Mouse (Mus musculus): ENCODE measurements around the gene Chgb. TPM values are rescaled to one million over a fixed set of nuclear protein-coding genes. Genes with fewer than 3 reads are reported as not detected.
A peak's percentile ranks its signal among the peaks of the same experiment; 100 is the strongest.

Chgb gene
- polyA plus RNA-seq, 1 experiment from 2014 or later = 77.7 TPM

DNA sequence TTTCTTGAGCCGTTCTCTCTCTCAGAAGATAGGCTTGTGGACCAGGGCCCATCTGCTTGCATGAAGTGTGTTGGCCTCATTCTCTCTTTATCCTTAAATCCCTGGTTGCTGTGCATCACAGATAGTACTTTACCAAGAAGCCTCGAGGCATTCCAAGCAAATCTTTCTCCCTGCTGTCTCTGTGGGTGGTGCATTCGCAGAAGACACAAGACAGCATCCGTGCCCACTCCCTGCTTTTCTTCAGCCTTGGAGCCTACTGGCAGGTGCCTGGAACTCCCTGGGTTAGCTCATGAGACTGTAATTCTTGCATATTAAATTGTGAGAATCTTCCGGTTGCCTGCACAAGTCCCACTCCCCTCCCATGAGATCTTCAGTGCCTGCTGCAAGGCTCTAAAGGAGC is 23.2 kb upstream of the Chgb start:
- Histone ChIP-seq H3K27ac (no peak overlapping the region), H3K27me3 (no peaks in the 10 kb centered on the region), H3K9ac (replicated peaks) (no peak overlapping the region), H3K36me3 (no peaks in the 10 kb centered on the region), H3K9me3 (no peaks in the 10 kb centered on the region), H3K4me1 (replicated peaks) (0 out of 2 replicates have a peak, but pooled peaks cover 3% of the 10 kb centered on the region), H3K4me2 (replicated peaks) (no peak overlapping the region), H3K4me3 (replicated peaks) (no peak overlapping the region)
- no peak for ATAC-seq
- WGBS = 59% methylated on average over 5 of the region's 5 CpGs

GRCm38 (mm10) chr2:132770822-132771221 is 10.3 kb upstream of the Chgb start:
- 82% methylated on average over 1 of the region's 1 CpGs for WGBS
- no peak for ATAC-seq
- Histone ChIP-seq H3K9me3 (no peaks in the 10 kb centered on the region), H3K27ac (no peak overlapping the region), H3K4me3 (replicated peaks) (no peak overlapping the region), H3K4me2 (replicated peaks) (no peak overlapping the region), H3K9ac (replicated peaks) (no peak overlapping the region), H3K36me3 (no peaks in the 10 kb centered on the region), H3K4me1 (replicated peaks) (no peaks in the 10 kb centered on the region), H3K27me3 (no peaks in the 10 kb centered on the region)

DNA sequence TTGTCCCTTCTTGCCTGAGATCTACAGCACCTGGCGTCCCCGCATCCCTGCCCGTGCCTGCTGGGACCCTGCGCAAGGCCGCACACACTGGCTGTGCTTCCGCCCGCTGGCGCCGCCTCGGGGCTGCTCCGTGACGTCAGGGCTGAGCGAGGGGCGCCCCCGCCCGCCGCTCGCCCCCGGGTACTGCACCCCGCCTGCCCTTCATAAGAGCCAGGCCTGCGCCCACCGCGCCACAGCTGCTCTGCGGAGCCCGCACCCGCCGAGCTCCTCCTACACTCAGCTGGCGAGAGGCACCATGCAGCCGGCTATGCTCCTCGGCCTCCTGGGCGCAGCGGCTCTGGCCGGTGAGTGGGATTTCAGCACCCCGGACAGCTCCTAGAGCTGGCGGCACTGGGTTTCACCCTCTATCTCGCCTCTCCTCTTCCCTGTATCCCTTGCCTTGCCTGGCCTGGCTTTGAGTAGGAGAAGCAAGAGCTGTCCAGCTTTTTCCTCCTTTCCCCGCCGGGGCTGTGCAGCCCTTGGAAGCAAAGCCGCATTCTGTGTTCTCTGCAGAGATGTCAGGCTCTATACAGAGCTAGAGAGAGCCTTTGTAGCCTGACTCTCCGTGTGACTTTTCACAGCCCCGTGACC is 476 bp downstream of the Chgb start:
- under 1% methylated on average over 33 of the region's 41 CpGs for WGBS
- Histone ChIP-seq H3K4me2 (replicated peaks) (peak overlapping the region; percentile 66), H3K27ac (peak overlapping the region; percentile 97), H3K4me3 (replicated peaks) (peak overlapping the region; percentile 62), H3K9ac (replicated peaks) (peak overlapping the region; percentile 77), H3K9me3 (no peaks in the 10 kb centered on the region), H3K4me1 (replicated peaks) (peaks cover 22% of the 10 kb centered on the region), H3K27me3 (0 out of 2 replicates have a peak, but pooled peaks cover 3% of the 10 kb centered on the region), H3K36me3 (no peaks in the 10 kb centered on the region)
- peak; percentile 99 for ATAC-seq

DNA sequence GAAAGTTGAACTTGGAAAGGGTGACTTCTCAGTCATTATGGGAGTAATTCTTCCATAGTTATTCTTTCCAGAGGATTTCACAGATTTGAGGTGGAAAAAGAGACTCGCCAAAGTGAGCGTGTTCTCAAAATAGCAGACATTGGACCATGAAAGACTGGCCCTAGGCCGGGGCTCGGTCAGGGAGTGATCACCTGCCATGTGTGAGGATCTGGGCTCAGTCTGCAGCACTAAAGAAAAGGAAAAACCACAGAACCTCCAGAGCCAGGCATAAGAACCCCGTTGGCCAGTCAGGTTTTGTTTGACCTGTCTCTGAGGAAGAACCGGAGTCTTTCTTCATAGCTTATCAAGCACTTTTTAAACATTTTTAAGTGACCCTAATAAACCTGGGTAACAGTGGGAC is 3.0 kb downstream of the Chgb start:
- no peak overlapping the region for H3K9ac ChIP-seq (replicated peaks)
- H3K27ac ChIP-seq = no peak overlapping the region
- no peak overlapping the region for H3K4me2 ChIP-seq (replicated peaks)
- H3K4me1 ChIP-seq (replicated peaks) = peaks cover 15% of the 10 kb centered on the region
- H3K36me3 ChIP-seq = no peaks in the 10 kb centered on the region
- WGBS = 82% methylated on average over 6 of the region's 6 CpGs
- no peaks in the 10 kb centered on the region for H3K9me3 ChIP-seq
- ATAC-seq = no peak
- H3K4me3 ChIP-seq (replicated peaks) = no peak overlapping the region
- 0 out of 2 replicates have a peak, but pooled peaks cover 3% of the 10 kb centered on the region for H3K27me3 ChIP-seq

DNA sequence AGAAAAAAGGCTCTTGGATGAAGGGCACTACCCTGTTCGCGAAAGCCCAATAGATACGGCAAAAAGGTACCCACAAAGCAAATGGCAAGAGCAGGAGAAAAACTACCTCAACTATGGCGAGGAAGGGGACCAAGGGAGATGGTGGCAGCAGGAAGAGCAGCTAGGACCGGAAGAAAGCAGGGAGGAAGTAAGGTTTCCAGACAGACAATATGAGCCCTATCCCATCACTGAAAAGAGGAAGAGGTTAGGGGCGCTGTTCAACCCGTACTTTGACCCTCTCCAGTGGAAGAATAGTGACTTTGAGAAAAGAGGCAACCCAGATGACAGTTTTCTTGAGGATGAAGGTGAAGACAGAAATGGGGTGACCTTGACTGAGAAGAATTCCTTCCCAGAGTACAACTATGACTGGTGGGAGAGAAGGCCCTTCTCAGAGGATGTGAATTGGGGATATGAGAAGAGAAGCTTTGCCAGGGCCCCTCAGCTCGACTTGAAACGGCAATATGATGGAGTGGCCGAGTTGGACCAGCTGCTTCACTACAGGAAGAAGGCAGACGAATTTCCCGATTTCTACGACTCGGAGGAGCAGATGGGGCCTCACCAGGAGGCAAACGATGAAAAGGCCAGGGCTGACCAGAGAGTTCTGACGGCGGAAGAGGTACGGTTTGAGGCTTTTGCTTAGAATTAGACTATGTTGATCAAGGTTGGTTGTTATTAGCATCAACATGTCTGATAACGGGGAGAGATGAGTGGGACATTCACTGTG is 12.5 kb downstream of the Chgb start:
- H3K27ac ChIP-seq = no peak overlapping the region
- no peak overlapping the region for H3K4me3 ChIP-seq (replicated peaks)
- ATAC-seq = no peak
- no peak overlapping the region for H3K4me2 ChIP-seq (replicated peaks)
- H3K27me3 ChIP-seq = no peaks in the 10 kb centered on the region
- H3K36me3 ChIP-seq = peaks cover 30% of the 10 kb centered on the region
- 86% methylated on average over 19 of the region's 19 CpGs for WGBS
- no peaks in the 10 kb centered on the region for H3K9me3 ChIP-seq
- no peaks in the 10 kb centered on the region for H3K4me1 ChIP-seq (replicated peaks)
- H3K9ac ChIP-seq (replicated peaks) = no peak overlapping the region

DNA sequence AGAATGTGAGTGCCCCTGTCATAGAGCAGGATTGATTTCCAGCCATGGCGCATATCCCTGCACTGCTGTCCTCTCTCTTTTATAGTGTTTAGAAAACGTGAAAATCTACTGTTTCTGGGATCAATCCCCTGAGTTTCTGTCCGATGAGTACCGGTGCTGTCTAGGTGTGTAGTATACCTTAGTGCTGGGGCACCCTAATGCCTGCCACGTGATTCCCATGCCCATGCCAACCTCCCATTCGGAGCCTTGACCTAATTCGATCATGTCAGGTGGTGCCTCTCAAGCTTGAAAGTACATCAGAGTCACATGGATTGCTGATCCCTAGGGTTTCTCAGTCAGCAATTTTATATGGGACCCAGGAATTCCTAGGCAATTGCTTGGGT is 13.1 kb downstream of the Chgb start:
- H3K9ac ChIP-seq (replicated peaks) = no peak overlapping the region
- no peak overlapping the region for H3K27ac ChIP-seq
- peaks cover 30% of the 10 kb centered on the region for H3K36me3 ChIP-seq
- no peak overlapping the region for H3K4me3 ChIP-seq (replicated peaks)
- no peaks in the 10 kb centered on the region for H3K4me1 ChIP-seq (replicated peaks)
- no peaks in the 10 kb centered on the region for H3K27me3 ChIP-seq
- no peak for ATAC-seq
- 86% methylated on average over 7 of the region's 7 CpGs for WGBS
- no peak overlapping the region for H3K4me2 ChIP-seq (replicated peaks)
- H3K9me3 ChIP-seq = no peaks in the 10 kb centered on the region

DNA sequence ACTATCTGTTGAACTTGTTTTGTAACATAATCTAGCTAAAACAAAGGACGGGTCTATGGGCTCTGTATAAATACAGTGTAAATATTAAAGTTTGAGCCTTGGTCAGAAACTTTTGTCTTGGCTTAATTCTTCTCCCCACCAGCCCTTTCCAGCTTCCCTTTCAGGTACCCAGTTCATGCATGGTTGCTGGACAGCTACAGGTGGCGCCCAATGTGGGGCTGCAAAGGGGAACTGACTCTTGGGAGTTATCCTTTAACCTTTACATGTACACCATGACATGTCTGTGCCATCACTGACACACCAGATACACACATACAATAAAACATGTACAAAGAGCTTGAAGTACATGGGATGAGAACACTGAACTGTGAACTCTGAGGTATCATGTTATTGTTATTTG is 21.9 kb downstream of the Chgb start:
- whole genome bisulfite sequencing = 90% methylated on average over 2 of the region's 2 CpGs
- Histone ChIP-seq H3K4me1 (replicated peaks) (no peaks in the 10 kb centered on the region), H3K9me3 (no peaks in the 10 kb centered on the region)

DNA sequence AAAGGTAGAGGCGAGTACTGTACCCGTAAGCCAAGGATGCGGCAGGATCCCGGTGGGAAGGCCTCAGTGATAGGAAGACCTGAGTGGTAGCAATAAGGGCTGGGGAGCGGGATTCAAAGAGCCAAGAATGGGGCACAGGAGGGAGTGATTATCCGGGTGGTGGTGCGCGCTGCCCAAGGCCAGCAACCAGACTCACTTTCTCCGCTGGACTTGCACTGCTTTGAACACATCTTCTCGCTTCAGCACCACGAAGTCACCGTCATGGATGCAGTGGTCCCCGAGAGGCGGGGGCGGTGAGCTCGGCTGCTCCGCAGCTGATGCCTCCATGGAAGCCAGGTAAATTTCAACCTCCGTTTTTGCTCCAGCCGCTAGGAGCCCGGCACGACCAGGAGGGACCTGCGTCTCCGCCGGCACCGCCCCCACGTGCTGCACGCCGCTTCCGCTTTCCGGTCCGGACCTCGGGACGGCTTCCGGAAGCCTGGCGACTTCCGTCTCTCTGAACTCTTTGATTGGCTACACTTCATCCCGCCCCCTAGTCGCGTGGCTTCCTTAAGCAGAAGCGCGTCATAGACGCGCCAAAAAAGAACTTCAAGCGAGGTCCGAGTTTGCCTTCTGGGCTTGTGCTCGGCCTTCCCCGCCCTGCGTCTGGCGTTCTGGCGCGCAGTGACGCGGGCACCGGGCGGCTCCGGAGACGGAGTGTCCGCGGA is 34.7 kb downstream of the Chgb start, which contains the start of the genes Trmt6 and Mcm8:
Gene Trmt6, minus strand, starts transcription at position 448 of the 707 bp plus-strand sequence.
Gene Mcm8, plus strand, starts transcription at position 534 of the 707 bp plus-strand sequence.
- H3K27me3 ChIP-seq = no peaks in the 10 kb centered on the region
- H3K9me3 ChIP-seq = no peaks in the 10 kb centered on the region
- peaks cover 18% of the 10 kb centered on the region for H3K36me3 ChIP-seq
- ATAC-seq = peak; percentile 100
- H3K27ac ChIP-seq = peak within 1 kb of the TSS; percentile 62
- H3K4me3 ChIP-seq (replicated peaks) = peak within 1 kb of the TSS; percentile 79
- under 1% methylated on average over 59 of the region's 59 CpGs for WGBS
- H3K4me2 ChIP-seq (replicated peaks) = peak within 1 kb of the TSS; percentile 76
- peak within 1 kb of the TSS; percentile 75 for H3K9ac ChIP-seq (replicated peaks)
- peaks cover 24% of the 10 kb centered on the region for H3K4me1 ChIP-seq (replicated peaks)

More for the DNA sequence above, 21.9 kb downstream of the Chgb start:
- no peak for ATAC-seq
- Histone ChIP-seq H3K9ac (replicated peaks) (no peak overlapping the region), H3K4me2 (replicated peaks) (no peak overlapping the region), H3K27me3 (no peaks in the 10 kb centered on the region), H3K36me3 (peaks cover 50% of the 10 kb centered on the region), H3K27ac (no peak overlapping the region), H3K4me3 (replicated peaks) (no peak overlapping the region)

DNA sequence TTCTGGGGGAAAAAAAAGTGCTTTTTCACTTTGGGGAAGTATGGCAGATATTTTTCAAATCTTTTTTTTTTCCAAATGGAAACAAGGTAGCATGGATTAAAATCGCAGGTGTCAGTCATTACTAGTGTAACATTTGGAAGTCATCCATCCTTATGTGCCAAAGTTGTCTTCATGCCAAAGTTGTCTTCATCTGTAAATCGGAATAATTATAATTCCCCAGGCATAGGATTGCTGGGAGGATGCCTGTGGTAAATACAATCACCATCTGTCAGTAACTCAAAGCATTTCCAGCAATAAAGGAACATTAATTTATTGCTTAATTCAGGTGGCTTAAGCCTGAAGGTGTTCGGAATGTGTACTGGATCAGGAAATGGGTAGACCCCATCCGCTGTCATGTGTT is 60.0 kb downstream of the Chgb start:
- no peaks in the 10 kb centered on the region for H3K4me1 ChIP-seq (replicated peaks)
- no peak overlapping the region for H3K27ac ChIP-seq
- H3K9me3 ChIP-seq = no peaks in the 10 kb centered on the region
- peaks cover 11% of the 10 kb centered on the region; the same call in 1 of the 2 replicates for H3K36me3 ChIP-seq
- 95% methylated on average over 4 of the region's 4 CpGs for WGBS
- H3K4me2 ChIP-seq (replicated peaks) = no peak overlapping the region
- no peaks in the 10 kb centered on the region for H3K27me3 ChIP-seq
- H3K4me3 ChIP-seq (replicated peaks) = no peak overlapping the region
- no peak for ATAC-seq
- no peak overlapping the region for H3K9ac ChIP-seq (replicated peaks)

Other genes with a start within 250 kb of the Chgb start
- gene Gpcpd1, start 193.5 kb upstream of the Chgb start, polyA plus RNA-seq (2015; fragmentation: Nextera tagmentation; extraction: Ambion mirVana) = 80.9 and 103 TPM in 2 replicates
- gene Shld1, start 94.3 kb upstream of the Chgb start, polyA plus RNA-seq (2015; fragmentation: Nextera tagmentation; extraction: Ambion mirVana) = 22.2 and 23.5 TPM in 2 replicates
- gene Trmt6, start 34.8 kb downstream of the Chgb start, polyA plus RNA-seq (2015; fragmentation: Nextera tagmentation; extraction: Ambion mirVana) = 25.0 and 33.5 TPM in 2 replicates
- gene Mcm8, start 34.9 kb downstream of the Chgb start, polyA plus RNA-seq (2015; fragmentation: Nextera tagmentation; extraction: Ambion mirVana) = 7.8 and 10.0 TPM in 2 replicates
- gene Crls1, start 65.4 kb downstream of the Chgb start, polyA plus RNA-seq (2015; fragmentation: Nextera tagmentation; extraction: Ambion mirVana) = 8.9 and 9.0 TPM in 2 replicates
- 0.05 TPM in 1 of 2 replicates, not detected in the other for gene Lrrn4, start 99.6 kb downstream of the Chgb start, polyA plus RNA-seq (2015; fragmentation: Nextera tagmentation; extraction: Ambion mirVana)
- gene Fermt1, start 164.6 kb downstream of the Chgb start, polyA plus RNA-seq (2015; fragmentation: Nextera tagmentation; extraction: Ambion mirVana) = not detected in 2 replicates